Mouse (Mus musculus) cerebellum, adult (tissue): ENCODE measurements around the gene Lipc.
A peak's percentile ranks its signal among the peaks of the same experiment; 100 is the strongest.

Experiments used
- ATAC-seq: cut with Nextera tagmentation; 2 replicates; pipeline ENCODE4 v1.9.2; 2017; ENCODE audit warnings: mild to moderate bottlenecking, moderate library complexity, mixed read lengths; ENCODE audit not compliant: insufficient number of reproducible peaks, low FRiP score, low TSS enrichment

Lipc gene

GRCm38 (mm10) chr9:70919271-70919670, 32.8 kb downstream of the Lipc start:
- no peak for ATAC-seq

DNA sequence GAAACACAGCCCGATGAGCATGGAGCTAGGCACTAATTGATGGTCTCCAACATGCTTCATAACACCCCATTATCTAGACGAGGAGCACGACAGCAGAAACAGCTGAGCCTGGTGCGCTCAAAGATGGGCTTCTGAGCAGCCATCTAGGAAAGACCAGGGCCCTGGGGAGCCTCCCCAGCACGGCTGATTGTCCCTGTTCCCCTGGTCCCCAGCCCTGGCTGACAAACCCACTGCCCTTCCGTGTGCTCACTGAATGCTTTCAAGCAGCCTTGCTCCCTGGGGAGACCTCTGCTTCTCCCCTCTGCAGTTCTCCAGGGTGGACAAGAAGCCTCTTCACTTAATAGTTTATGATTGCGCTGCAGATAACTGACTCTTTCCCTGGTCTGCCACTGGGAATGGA, 35.5 kb downstream of the Lipc start:
- no peak for ATAC-seq

- ATAC-seq = no peak
Measured at GRCm38 (mm10) chr9:70915356-70915685, 36.7 kb downstream of the Lipc start.

DNA sequence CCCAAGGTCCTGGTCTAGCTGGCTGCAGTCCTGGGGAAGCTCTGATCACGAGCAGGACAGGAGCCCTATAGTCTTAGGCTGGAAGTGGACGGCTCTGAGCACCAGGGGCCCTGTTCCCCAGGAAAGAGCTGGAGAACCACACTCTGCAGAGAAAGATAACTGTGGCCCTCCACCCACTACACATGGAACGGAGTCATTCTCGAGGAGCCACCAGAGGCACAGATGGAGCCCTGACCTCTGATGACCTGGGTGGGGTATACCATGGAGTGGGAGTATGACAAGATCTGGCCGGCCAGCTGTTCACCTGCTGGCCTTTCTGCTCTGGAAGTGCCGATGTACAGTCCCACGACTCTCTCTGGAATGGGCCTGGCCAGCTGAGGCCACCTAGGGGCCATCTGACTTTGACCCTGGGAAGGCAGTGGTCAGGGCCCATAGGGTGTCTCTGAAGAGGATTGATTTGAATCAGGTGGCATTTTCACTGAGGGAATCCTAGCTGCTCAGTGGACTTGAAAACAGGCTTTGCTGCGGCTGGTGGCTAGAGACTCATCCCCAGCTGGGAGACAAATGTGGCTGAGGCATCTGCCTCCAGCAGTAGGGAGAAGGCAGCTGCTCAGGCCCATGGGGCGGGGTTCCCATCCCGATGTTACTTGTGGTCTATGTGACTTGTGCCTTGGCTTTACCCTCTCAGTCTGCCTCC, 37.2 kb downstream of the Lipc start:
- no peak for ATAC-seq

GRCm38 (mm10) chr9:70911163-70911562, 40.9 kb downstream of the Lipc start:
- no peak for ATAC-seq

GRCm38 (mm10) chr9:70910351-70910750, 41.7 kb downstream of the Lipc start:
- no peak for ATAC-seq

DNA sequence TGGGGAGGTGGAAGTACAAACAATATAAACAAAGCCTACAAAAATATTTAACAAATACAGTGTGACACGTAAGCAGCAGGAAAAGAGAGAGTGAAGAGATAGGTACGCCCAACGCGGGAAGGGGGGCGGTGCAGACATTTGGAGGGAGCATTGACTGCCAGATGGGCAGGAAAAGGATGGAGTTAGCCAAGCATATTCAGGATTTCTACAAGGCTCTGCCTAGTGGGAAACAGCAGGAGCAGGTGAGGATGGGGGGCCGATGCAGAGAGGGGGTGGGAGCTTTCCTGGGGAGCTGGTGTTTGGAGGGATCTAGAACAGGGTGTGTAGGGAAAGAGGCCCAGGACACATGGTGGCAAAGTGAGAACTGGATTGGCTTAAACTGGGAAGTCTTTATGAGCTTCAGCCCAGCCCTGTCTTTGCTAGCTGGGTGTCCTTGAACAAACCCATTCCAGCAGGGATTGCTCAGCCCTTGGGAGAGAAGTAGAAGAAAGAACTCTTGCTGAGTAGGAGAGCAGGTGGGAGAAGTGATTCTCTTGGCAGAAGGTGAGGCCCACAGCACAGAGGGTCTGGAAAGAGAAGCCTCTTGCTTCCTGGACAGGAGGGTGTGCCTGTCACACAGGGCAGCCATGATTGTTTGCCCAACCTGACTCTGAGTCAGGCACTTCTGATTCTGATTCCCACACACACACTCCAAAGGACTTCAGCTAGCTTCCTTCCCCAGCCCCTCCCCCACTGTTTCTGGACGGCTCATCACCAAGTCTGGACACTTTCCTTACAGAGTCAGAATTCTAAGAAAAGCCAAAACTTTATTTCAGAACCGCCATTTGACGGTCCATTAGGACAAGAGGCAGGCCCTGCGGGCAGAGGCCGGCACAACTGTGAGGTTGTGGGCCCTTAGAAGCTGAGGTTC, 49.0 kb downstream of the Lipc start:
- ATAC-seq = peak; percentile 49; the same call in 1 of the 2 replicates

- ATAC-seq = no peak
Measured at GRCm38 (mm10) chr9:70894201-70894600, 57.8 kb downstream of the Lipc start.

DNA sequence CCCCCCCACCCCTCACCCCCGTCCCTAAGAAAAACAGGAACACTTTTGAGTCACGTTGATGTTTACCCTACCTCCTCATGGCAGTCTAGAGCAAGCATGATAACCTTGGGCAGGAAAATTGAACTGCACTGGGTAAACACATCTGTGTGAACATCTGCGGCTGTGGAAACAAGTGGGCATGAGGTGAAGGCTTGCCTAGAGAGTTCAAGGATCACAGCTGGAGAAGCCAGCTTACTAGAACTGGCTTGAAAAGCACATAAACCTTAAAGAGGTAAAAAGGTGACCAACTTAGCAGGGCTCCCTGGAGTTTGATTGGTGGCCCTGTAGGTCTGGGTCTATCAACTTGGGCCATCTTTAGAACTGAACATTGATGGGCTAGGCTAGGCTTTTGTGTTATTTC, 58.5 kb downstream of the Lipc start:
- no peak for ATAC-seq

DNA sequence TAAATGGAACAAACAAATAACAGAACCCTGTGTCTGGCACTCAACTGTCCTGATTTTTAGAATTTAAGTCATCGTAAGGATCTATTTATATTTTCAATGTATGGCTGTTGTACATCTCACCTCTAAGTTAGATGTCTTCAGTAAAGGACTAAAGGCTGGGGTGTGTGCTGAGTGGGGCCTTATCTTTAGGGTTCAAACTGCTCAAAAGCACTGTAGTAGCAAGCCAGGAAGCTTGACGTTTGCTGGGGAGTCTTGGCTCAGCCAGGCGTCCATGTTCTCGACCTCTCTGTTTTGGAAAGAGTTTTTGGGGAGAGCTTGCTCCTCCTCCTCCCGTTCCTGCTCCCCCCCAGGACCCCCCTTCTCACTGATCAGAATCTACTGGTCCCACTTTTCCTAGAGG, 59.4 kb downstream of the Lipc start:
- ATAC-seq = no peak

DNA sequence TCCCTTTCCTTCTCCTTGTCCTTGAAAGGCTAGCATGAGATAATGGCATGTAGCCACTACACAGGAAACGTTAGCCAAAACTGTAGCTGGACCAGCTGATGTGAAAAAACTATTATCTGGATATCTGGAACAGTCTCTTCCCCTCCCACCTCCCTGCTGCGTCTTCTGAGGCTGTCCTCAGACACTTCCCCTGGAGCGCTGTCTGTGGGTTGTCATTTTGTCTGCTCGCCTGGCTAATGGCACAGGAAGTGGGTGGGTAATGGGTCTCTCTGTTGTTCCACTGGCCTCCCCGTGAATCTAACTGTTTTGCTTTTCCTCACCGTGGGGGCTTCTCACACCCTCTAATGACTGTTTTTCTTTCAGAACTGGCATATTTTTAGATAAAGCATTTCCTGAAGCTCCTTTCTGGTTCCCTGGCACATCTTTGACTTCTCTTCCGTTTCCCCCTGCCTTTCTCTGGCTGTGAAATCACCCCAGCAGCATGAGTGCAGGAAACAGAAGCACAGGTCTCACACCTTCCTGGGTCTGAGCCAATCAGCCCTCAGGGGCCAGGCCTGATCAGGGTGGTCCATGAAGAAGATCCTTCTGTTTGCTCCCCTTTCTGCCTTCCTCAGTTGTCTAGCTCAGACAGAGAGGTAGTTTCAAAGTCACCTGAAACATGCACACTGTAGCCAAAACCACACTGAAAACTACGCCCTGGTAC, 60.4 kb downstream of the Lipc start:
- ATAC-seq = no peak

DNA sequence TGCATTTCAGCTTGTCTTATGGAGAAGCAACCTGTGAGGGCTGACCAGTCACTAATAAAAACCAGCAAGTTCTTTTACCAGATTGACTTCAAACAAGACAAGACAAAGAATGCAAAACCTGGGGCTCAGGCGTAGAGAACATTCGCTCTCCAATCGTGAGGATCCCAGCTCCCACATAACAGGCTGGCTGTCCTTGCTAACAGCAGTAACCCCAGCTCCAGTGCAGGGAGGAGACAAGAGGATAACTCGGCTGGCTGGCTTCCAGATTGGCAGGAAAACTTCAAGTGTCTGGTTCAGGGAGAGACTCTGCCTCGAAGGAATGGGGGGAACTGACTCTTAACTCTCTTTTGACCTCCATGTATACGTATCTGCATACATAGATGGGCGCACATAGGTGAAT, 61.3 kb downstream of the Lipc start:
- no peak for ATAC-seq

DNA sequence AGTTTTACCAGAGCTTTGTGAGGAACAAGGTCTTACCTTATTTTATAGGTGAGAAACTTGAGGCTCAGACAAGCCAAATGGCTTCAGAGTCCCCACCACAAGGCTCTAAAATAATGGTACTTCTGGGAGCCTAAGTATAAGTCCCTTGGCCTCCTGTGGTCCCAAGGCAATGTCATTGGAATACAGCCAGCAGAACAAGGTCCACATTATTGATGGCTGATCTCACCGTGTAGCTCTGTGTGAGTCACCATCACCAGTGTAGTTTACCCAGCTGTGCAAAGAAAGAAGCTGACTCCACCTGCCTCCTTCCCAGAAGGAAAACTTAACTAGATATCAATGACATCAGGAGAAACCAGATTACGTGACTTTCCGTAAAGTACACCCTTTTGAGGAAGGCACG, 63.1 kb downstream of the Lipc start:
- ATAC-seq = no peak

DNA sequence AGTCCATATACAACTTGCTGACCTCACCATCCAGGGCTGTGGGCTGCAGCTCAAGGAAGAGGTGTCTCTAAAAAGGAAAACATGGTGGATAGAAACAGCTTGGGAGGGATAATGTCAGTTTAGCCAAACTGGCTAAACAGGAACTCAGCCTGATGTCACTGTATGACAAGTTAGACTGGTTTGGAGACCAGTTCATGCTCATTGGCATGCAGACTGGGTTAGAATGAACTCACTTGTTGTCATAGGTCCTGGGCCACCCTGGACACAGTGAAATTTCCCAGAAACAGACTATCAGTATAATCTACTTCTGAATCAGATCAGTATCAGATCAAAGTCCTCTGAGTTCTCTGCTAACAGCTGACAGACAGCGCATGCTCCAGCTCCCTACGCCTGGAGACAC, 63.5 kb downstream of the Lipc start:
- no peak for ATAC-seq

DNA sequence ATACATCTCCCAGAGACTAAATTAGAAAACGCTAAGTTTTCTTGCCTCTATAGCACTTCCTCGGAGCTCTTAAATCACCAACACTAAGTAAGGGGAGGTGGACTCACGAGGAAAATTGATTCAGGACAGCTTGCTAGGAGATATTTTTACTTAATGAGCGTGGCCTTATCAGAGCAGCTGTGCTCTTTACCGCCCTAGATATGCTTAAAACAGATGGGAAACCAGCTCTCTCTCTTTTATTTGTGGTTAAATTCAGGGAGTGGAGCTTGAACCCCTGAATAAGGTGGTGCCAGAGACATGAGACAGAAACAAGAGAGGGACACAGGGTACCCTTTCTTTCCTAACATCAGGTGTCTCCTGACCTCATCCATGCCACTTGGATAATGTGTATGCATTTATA, 70.0 kb downstream of the Lipc start:
- no peak for ATAC-seq

DNA sequence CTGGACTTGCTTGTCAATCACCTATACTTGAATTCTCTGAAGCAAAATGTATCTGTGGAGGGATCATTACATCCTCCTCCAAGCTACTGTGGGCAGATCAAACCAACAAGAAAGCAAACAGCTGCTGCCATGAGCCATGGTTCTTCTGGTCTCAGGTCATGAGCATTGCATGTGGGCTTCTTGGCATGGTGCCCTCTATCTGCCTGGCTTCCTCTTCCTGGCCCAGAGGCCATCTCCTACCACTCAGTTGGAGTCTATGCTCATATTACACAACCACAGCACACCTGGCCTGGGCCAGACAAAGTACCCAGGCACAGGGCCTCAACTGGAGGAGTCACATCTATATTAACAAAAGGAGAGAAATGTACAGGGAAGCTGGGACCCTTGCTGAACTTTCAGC, 73.2 kb downstream of the Lipc start:
- ATAC-seq = no peak

GRCm38 (mm10) chr9:70878157-70878556, 73.9 kb downstream of the Lipc start:
- ATAC-seq = peak; percentile 70

DNA sequence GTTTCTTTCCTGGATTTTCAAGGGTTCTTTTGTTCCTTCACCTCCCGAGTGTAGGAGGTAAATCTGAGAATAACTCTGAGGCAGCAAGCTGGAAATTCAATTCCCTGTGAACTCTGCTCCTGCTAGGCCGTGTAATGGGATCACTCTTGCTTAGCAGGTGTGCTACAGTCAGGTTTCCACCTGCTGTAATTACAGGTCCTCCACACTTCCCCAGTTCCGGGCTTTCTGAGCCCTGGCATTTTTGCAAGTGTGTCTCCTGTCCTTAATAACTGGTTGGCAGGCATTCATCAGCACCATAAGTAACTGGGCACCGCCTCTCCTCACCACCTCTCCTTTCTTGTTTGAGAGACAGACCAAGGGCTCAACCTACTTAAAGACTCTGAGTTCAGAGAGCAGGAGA, 76.5 kb downstream of the Lipc start:
- 0 out of 2 replicates have a peak, but pooled peaks have one; percentile 46 for ATAC-seq

DNA sequence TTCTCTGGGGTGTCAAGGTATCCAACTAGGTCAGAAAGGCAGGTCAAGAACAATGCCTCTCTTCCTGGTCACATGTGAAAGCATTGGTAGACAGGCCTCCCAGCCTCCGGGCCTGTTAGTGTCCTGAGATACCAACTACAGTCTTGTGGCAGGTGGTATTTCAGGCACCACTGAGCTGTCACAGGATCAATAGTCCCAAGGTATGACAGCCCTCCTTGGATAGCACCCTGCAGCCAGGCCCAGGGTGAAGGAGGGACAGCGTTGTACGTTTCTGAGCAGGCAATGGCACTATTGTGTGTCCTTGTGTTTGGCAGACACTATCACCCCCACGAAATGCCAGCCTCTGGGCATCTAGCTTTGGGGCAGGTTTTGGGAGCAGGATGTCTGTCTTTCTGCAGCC, 77.0 kb downstream of the Lipc start:
- ATAC-seq = 0 out of 2 replicates have a peak, but pooled peaks have one; percentile 7

DNA sequence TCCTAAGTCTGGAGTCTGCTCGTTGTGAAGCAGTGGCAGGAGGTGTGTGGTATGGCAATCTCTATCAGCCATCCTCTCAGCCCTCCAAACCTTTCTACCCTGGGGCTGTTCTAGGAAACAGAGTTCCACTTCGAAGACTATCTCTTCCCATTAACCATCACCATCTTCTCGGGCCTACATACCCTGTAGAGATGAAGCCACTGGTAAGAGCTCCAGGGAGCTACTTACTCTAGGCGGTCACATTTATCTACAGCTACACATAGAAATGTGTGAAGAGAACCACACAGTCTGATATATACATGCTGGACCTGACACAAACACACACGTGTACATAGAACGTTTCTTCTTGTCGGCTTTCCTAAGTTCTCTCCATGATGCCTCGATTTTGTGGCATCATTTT, 79.4 kb downstream of the Lipc start:
- ATAC-seq = no peak

GRCm38 (mm10) chr9:70870326-70870725, 81.7 kb downstream of the Lipc start:
- no peak for ATAC-seq
